Mouse (Mus musculus) hindbrain, postnatal 0 days (tissue): ENCODE data around the gene Pcsk5. TPM values are rescaled to one million over a fixed set of nuclear protein-coding genes. Genes with fewer than 3 reads are reported as not detected.

ENCODE experiments used
- ATAC-seq: fragments of 200-750 bp; cut with Nextera tagmentation; 2 replicates; pipeline ENCODE4 v1.8.0; 2017; ENCODE audit warnings: mild to moderate bottlenecking, moderate TSS enrichment, moderate library complexity
- DNase-seq: peaks from one replicate; pipeline ENCODE4 v3.0.0-alpha.2; 2015; ENCODE audit warnings: low spot score
- H3K27ac ChIP-seq: fragments of 300-500 bp; sonication (generic); 2 replicates; pipeline ENCODE4 v1.5.1; 2014; ENCODE audit warnings: mild to moderate bottlenecking
- H3K27me3 ChIP-seq: fragments of 300-500 bp; sonication (generic); 2 replicates; pipeline ENCODE4 v1.6.1; 2014; ENCODE audit warnings: low read length, mixed read lengths; ENCODE audit not compliant: insufficient read depth
- H3K36me3 ChIP-seq: fragments of 300-500 bp; sonication (generic); 2 replicates; pipeline ENCODE4 v1.6.1; 2014; ENCODE audit warnings: low read length, mixed read lengths; ENCODE audit not compliant: insufficient read depth
- H3K4me1 ChIP-seq: fragments of 300-500 bp; sonication (generic); 2 replicates; pipeline ENCODE4 v1.6.1; 2014; ENCODE audit warnings: antibody characterized with exemption, low read length, mixed read lengths; ENCODE audit not compliant: insufficient read depth
- H3K4me2 ChIP-seq: fragments of 300-500 bp; sonication (generic); 2 replicates; pipeline ENCODE4 v1.6.1; 2014; ENCODE audit warnings: low read depth, mild to moderate bottlenecking, low read length, moderate library complexity, mixed read lengths
- H3K4me3 ChIP-seq: fragments of 300-500 bp; sonication (generic); 2 replicates; pipeline ENCODE4 v1.5.1; 2014; ENCODE audit warnings: low read length
- H3K9ac ChIP-seq: fragments of 300-500 bp; sonication (generic); replicated peaks from 2 replicates; pipeline ENCODE4 v1.6.1; 2014; ENCODE audit warnings: mild to moderate bottlenecking, low read length, moderate library complexity, mixed read lengths
- H3K9me3 ChIP-seq: fragments of 300-500 bp; sonication (generic); 2 replicates; pipeline ENCODE4 v1.6.1; 2016; ENCODE audit warnings: low read length, mixed read lengths
- CTCF ChIP-seq: IDR thresholded peaks from 2 replicates; pipeline ENCODE4 v1.5.1; 2016; ENCODE audit warnings: antibody characterized with exemption, control low read depth, low read depth
- WGBS: fragments of 180-500 bp; shearing (Covaris S2); extraction: QIAGEN DNeasy Blood & Tissue Kit; methylation state at CpG from one replicate; pipeline ENCODE4 v1.1.7; 2014; 5-methylcytosine and 5-hydroxymethylcytosine counted together
- polyA plus RNA-seq: library from polyadenylated mRNA; unstranded; fragments of >200 nt; fragmentation: Nextera tagmentation; extraction: Ambion mirVana; gene quantifications from 2 replicates; pipeline ENCODE4 v1.2.1, GENCODE M21; 2015
- total RNA-seq: library from RNA; depleted of rRNA; stranded (reverse); fragments of >200 nt; gene quantifications from 2 replicates; pipeline ENCODE4 v1.2.3, GENCODE M21; 2014

The Pcsk5 gene
- total and polyA plus RNA-seq, 2 experiments from 2014 or later: 12.4 to 16.2 TPM

DNA sequence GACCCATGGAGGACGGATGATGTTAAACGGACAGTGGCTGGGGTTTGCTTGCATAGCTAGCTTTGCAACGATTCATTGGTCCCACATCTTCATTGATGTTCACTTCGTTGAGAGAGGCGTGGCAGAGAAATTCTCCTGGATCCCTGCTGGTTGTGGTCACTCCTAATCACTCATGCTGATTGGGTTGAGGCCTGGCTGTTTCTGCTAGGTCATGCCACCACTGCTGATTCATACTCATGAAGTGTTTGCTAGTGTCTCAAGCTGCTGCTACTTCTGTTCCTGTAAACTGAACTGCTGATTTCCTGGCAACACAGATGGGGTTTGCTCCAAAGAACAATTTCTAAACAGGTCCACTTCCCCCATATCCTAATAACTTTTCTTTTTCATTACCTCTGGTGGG, 430.6 kb downstream of the Pcsk5 start:
- H3K4me3 ChIP-seq: no peak overlapping the region
- WGBS: 89% methylated on average over 5 of the region's 5 CpGs
- H3K4me2 ChIP-seq: no peak overlapping the region
- H3K27me3 ChIP-seq: no peaks in the 10 kb centered on the region
- no peak for TF ChIP-seq CTCF
- H3K9ac ChIP-seq: no peak overlapping the region
- no peak overlapping the region for H3K27ac ChIP-seq
- ATAC-seq (no peak), DNase-seq (no peak)
- no peaks in the 10 kb centered on the region for H3K9me3 ChIP-seq
- H3K4me1 ChIP-seq: no peaks in the 10 kb centered on the region
- H3K36me3 ChIP-seq: no peaks in the 10 kb centered on the region

- H3K4me1 ChIP-seq: no peaks in the 10 kb centered on the region
- TF ChIP-seq CTCF: no peak
- no peak overlapping the region for H3K4me3 ChIP-seq
- no peaks in the 10 kb centered on the region for H3K27me3 ChIP-seq
- H3K9ac ChIP-seq: no peak overlapping the region
- ATAC-seq: no peak
- no peak overlapping the region for H3K4me2 ChIP-seq
- H3K9me3 ChIP-seq: no peaks in the 10 kb centered on the region
- DNase-seq: no peak
- WGBS: 88% methylated on average over 4 of the region's 4 CpGs
- H3K36me3 ChIP-seq: peaks cover 20% of the 10 kb centered on the region; the same call in 1 of the 2 replicates
- no peak overlapping the region for H3K27ac ChIP-seq
These were observed 434.3 kb downstream of the Pcsk5 start for GRCm38 (mm10) chr19:17403175-17403574.

- no peaks in the 10 kb centered on the region for H3K27me3 ChIP-seq
- DNase-seq: no peak
- no peak overlapping the region for H3K27ac ChIP-seq
- ATAC-seq: no peak
- H3K4me3 ChIP-seq: no peak overlapping the region
- H3K4me1 ChIP-seq: no peaks in the 10 kb centered on the region
- peaks cover 20% of the 10 kb centered on the region; the same call in 1 of the 2 replicates for H3K36me3 ChIP-seq
- no peak for TF ChIP-seq CTCF
- no peak overlapping the region for H3K9ac ChIP-seq
- H3K9me3 ChIP-seq: no peaks in the 10 kb centered on the region
- 89% methylated on average over 4 of the region's 4 CpGs for WGBS
- H3K4me2 ChIP-seq: no peak overlapping the region
These were observed 436.9 kb downstream of the Pcsk5 start for GRCm38 (mm10) chr19:17400571-17400970.

DNA sequence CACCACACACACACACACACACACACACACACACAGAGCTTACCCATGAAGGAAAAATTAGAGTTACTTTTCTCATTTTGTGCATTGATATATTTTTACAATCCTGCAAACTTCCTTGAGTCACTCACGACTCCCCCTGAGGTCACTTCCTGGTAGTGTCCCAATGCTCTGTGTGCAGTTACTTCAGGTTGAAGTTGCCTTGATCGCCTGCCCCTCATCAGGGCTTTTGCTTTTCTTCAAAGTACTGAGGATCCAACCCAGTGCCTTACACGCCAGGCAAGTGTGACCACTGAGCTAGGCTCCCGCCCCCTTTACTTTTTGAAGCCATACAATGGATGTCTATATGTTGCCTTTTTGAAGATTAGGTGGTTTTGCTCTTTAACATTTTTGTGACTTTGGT, 437.5 kb downstream of the Pcsk5 start:
- H3K4me1 ChIP-seq: peaks cover 3% of the 10 kb centered on the region; the same call in 1 of the 2 replicates
- H3K9me3 ChIP-seq: no peaks in the 10 kb centered on the region
- no peak for ATAC-seq
- no peak overlapping the region for H3K27ac ChIP-seq
- no peak overlapping the region for H3K4me2 ChIP-seq
- no peaks in the 10 kb centered on the region for H3K27me3 ChIP-seq
- H3K36me3 ChIP-seq: peaks cover 20% of the 10 kb centered on the region; the same call in 1 of the 2 replicates
- no peak for DNase-seq
- H3K4me3 ChIP-seq: no peak overlapping the region
- no peak for TF ChIP-seq CTCF
- WGBS: 88% methylated on average over 4 of the region's 4 CpGs
- no peak overlapping the region for H3K9ac ChIP-seq

DNA sequence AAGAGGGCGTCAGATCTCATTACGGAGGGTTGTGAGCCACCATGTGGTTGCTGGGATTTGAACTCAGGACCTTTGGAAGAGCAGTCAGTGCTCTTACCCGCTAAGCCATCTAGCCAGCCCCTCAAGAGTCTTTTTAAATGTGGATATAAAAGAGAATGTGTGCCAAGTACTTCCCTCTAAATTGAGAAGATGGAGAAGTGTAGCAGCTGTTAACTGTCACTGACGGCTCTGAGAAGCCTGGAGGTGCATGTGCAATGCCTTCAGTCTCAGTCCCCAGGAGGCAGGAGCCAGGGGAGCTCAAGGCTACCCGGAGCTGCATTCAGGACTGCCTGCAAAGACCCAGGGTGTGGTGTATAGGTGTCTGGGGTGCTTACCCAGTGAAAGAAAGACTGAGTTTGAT, 439.5 kb downstream of the Pcsk5 start:
- no peak for TF ChIP-seq CTCF
- ATAC-seq (no peak), DNase-seq (no peak)
- Histone ChIP-seq H3K9me3 (no peaks in the 10 kb centered on the region), H3K4me3 (no peak overlapping the region), H3K4me2 (no peak overlapping the region), H3K27ac (no peak overlapping the region), H3K27me3 (no peaks in the 10 kb centered on the region), H3K4me1 (peaks cover 6% of the 10 kb centered on the region; the same call in 1 of the 2 replicates), H3K36me3 (peaks cover 20% of the 10 kb centered on the region; the same call in 1 of the 2 replicates), H3K9ac (no peak overlapping the region)
- 71% methylated on average over 5 of the region's 5 CpGs for WGBS

- ATAC-seq (no peak), DNase-seq (no peak)
- Histone ChIP-seq H3K4me3 (no peak overlapping the region), H3K4me1 (peaks cover 6% of the 10 kb centered on the region; the same call in 1 of the 2 replicates), H3K27ac (no peak overlapping the region), H3K4me2 (no peak overlapping the region), H3K9me3 (no peaks in the 10 kb centered on the region), H3K36me3 (peaks cover 20% of the 10 kb centered on the region; the same call in 1 of the 2 replicates), H3K9ac (no peak overlapping the region), H3K27me3 (no peaks in the 10 kb centered on the region)
- 91% methylated on average over 4 of the region's 4 CpGs for WGBS
- no peak for TF ChIP-seq CTCF
These were observed 440.6 kb downstream of the Pcsk5 start for GRCm38 (mm10) chr19:17396802-17397201.

DNA sequence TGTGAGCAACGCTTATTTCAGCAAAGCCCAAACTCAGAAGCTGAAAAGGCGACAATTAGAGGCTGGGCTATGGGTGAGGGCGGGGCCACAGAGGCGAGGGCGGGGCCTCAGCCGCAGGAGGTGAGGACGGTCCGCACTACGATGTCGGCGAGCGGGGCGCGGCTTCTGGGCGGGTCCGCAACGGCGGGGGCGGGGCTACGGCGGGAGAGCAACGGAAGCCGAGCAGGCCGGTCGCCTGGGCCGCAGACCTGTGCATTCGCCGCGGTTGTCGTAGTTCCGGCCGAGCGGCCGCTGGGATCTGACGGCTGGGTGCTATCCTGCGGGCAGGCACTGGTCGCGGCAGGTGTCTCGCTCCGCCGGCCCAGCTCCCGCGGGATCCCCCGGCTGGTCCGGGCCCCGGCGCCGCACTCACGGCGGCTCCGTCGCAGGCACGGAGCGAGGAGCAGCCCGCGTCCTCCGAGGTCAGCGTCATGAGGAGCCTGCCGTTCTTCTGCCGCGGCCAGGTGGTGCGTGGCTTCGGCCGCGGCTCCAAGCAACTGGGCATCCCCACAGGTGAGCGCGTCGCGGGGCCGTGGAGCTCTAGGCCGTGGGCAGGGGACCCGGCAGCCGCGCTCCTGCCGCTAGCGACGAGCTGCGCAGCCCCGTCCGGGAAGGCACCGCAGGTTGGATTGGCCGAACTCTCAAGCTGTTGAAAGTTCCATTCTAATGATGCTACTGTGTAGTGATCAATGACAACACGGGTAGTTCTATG, 443.4 kb downstream of the Pcsk5 start, which contains the start of gene Rfk:
TSS of gene Rfk (plus strand) at position 203 of the 751 bp plus-strand sequence.
- ATAC-seq (peak; percentile 97), DNase-seq (peak; percentile 94)
- under 1% methylated on average over 77 of the region's 83 CpGs for WGBS
- Histone ChIP-seq H3K4me2 (peak within 1 kb of the TSS; percentile 81), H3K9me3 (no peaks in the 10 kb centered on the region), H3K4me1 (peaks cover 6% of the 10 kb centered on the region; the same call in 1 of the 2 replicates), H3K9ac (peak within 1 kb of the TSS; percentile 92), H3K27me3 (no peaks in the 10 kb centered on the region), H3K36me3 (peaks cover 5% of the 10 kb centered on the region; the same call in 1 of the 2 replicates), H3K27ac (peak within 1 kb of the TSS; percentile 81), H3K4me3 (peak within 1 kb of the TSS; percentile 91)
- TF ChIP-seq CTCF: no peak
